Comparison of ENCODE assay signal across 20 mouse cellular contexts in the genomic region with DNA sequence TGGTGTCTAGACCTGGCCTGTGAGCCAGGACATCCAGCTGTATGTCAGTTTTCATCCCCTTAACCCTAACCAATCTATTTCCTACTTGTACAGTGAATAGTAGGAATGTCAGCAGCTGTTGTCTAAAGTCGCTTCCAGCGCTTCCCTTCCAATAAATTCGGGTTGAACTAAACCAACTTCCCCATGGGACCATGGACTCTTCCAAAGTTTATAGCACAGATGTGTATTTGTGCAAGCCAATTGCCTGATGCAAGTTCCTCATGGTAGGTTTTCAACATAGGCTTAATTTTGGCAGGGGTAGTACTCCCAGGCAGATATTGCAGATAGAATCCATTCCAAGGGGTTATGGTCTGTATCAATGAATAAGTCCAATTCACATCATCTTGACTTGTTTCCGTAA.
A peak's percentile ranks its signal among the peaks of the same experiment; 100 is the strongest.
DNase-seq lines count a peak whose midpoint lies in the region; ATAC-seq and TF ChIP-seq lines count a peak whose summit lies in the region.
"Had no signal": no experiment of that assay in that cellular context is flagged by ENCODE, and none has a peak within 500 bp of the region (broad histone marks: within the 10 kb centered on the region; RNA-seq: fewer than 3 reads in every experiment).

No protein-coding gene starts in this region.

- intact Hi-C loops in heart, postnatal 36 days (cut with DNase I): no loop called here
- intact Hi-C loops in left cerebral cortex, adult 2 months (cut with DNase I): no loop called here

- no peak overlapping the region for H3K4me2 ChIP-seq in embryonic facial prominence, embryonic 14.5 days (ENCODE audit: low read depth, low read length)
- no peak overlapping the region for H3K4me2 ChIP-seq in limb, embryonic 14.5 days (replicated peaks; ENCODE audit: low read depth, low read length, severe bottlenecking)
- H3K4me2 ChIP-seq: embryonic facial prominence, embryonic 13.5 days; hindbrain, embryonic 14.5 days; intestine, embryonic 15.5 days; kidney, embryonic 15.5 days; limb, embryonic 15.5 days; midbrain, embryonic 12.5 days; neural tube, embryonic 12.5 days had no signal

- no peak overlapping the region for H3K9ac ChIP-seq in embryonic facial prominence, embryonic 14.5 days (ENCODE audit: low read depth, low read length)
- no peak overlapping the region for H3K9ac ChIP-seq in limb, embryonic 14.5 days (ENCODE audit: low read depth, low read length, severe bottlenecking)
- H3K9ac ChIP-seq: embryonic facial prominence, embryonic 13.5 days; hindbrain, embryonic 14.5 days; intestine, embryonic 15.5 days; kidney, embryonic 15.5 days; limb, embryonic 15.5 days; midbrain, embryonic 12.5 days; neural tube, embryonic 12.5 days had no signal

- no peaks in the 10 kb centered on the region for H3K9me3 ChIP-seq in embryonic facial prominence, embryonic 14.5 days (ENCODE audit: control insufficient read depth, low read length)
- no peaks in the 10 kb centered on the region for H3K9me3 ChIP-seq in embryonic facial prominence, embryonic 10.5 days
- H3K9me3 ChIP-seq in limb, embryonic 14.5 days (ENCODE audit: control insufficient read depth, low read length): no peaks in the 10 kb centered on the region
- H3K9me3 ChIP-seq in limb, embryonic 10.5 days (replicated peaks): no peaks in the 10 kb centered on the region
- H3K9me3 ChIP-seq: embryonic facial prominence, embryonic 13.5 days; intestine, embryonic 15.5 days; kidney, embryonic 15.5 days; limb, embryonic 15.5 days; midbrain, embryonic 12.5 days; neural tube, embryonic 12.5 days had no signal

- H3K4me1 ChIP-seq in embryonic facial prominence, embryonic 14.5 days (ENCODE audit: control insufficient read depth, insufficient read depth, low read length): no peaks in the 10 kb centered on the region
- H3K4me1 ChIP-seq in embryonic facial prominence, embryonic 10.5 days: no peaks in the 10 kb centered on the region
- no peaks in the 10 kb centered on the region for H3K4me1 ChIP-seq in limb, embryonic 14.5 days (ENCODE audit: control insufficient read depth, insufficient read depth, low read length)
- no peaks in the 10 kb centered on the region for H3K4me1 ChIP-seq in limb, embryonic 10.5 days
- H3K4me1 ChIP-seq: embryonic facial prominence, embryonic 13.5 days; intestine, embryonic 15.5 days; kidney, embryonic 15.5 days; limb, embryonic 15.5 days; midbrain, embryonic 12.5 days; neural tube, embryonic 12.5 days had no signal

- TF ChIP-seq CTCF in left cerebral cortex, adult 2 months (IDR thresholded peaks at IDR 0.05): no peak

- H3K4me3 ChIP-seq in embryonic facial prominence, embryonic 14.5 days (ENCODE audit: low read depth, low read length): no peak overlapping the region
- no peak overlapping the region for H3K4me3 ChIP-seq in embryonic facial prominence, embryonic 10.5 days
- no peak overlapping the region for H3K4me3 ChIP-seq in limb, embryonic 14.5 days (replicated peaks; ENCODE audit: low read length)
- H3K4me3 ChIP-seq in limb, embryonic 10.5 days: no peak overlapping the region
- no peak overlapping the region for H3K4me3 ChIP-seq in left cerebral cortex, adult 2 months
- H3K4me3 ChIP-seq: embryonic facial prominence, embryonic 13.5 days; intestine, embryonic 15.5 days; kidney, embryonic 15.5 days; limb, embryonic 15.5 days; midbrain, embryonic 12.5 days; neural tube, embryonic 12.5 days had no signal

- 78% methylated on average over 4 of the region's 4 CpGs for whole genome bisulfite sequencing in embryonic facial prominence, embryonic 14.5 days
- 93% methylated on average over 4 of the region's 4 CpGs for WGBS in embryonic facial prominence, embryonic 10.5 days
- 83% methylated on average over 4 of the region's 4 CpGs for WGBS in limb, embryonic 14.5 days
- 92% methylated on average over 4 of the region's 4 CpGs for WGBS in limb, embryonic 10.5 days

- no peak overlapping the region for H3K27ac ChIP-seq in embryonic facial prominence, embryonic 14.5 days (replicated peaks; ENCODE audit: low read depth, low read length)
- H3K27ac ChIP-seq in embryonic facial prominence, embryonic 10.5 days (replicated peaks): no peak overlapping the region
- no peak overlapping the region for H3K27ac ChIP-seq in limb, embryonic 14.5 days (replicated peaks; ENCODE audit: low read depth, low read length)
- no peak overlapping the region for H3K27ac ChIP-seq in limb, embryonic 10.5 days
- H3K27ac ChIP-seq in left cerebral cortex, adult 2 months: no peak overlapping the region
- H3K27ac ChIP-seq: embryonic facial prominence, embryonic 13.5 days; hindbrain, embryonic 14.5 days; intestine, embryonic 15.5 days; kidney, embryonic 15.5 days; limb, embryonic 15.5 days; midbrain, embryonic 12.5 days; neural tube, embryonic 12.5 days had no signal

- no peaks in the 10 kb centered on the region for H3K27me3 ChIP-seq in embryonic facial prominence, embryonic 14.5 days (replicated peaks; ENCODE audit: control insufficient read depth, insufficient read depth, low read length)
- no peaks in the 10 kb centered on the region for H3K27me3 ChIP-seq in embryonic facial prominence, embryonic 10.5 days (replicated peaks; ENCODE audit: low read depth, poor library complexity, severe bottlenecking)
- no peaks in the 10 kb centered on the region for H3K27me3 ChIP-seq in limb, embryonic 14.5 days (ENCODE audit: control insufficient read depth, insufficient read depth, low read length)
- H3K27me3 ChIP-seq in limb, embryonic 10.5 days (ENCODE audit: low read depth, poor library complexity, severe bottlenecking): no peaks in the 10 kb centered on the region
- H3K27me3 ChIP-seq: embryonic facial prominence, embryonic 13.5 days; intestine, embryonic 15.5 days; kidney, embryonic 15.5 days; limb, embryonic 15.5 days; midbrain, embryonic 12.5 days; neural tube, embryonic 12.5 days had no signal

- TF ChIP-seq POLR2A in limb, embryonic 14.5 days (IDR thresholded peaks at IDR 0.05; ENCODE audit: borderline replicate concordance, extremely low read depth, insufficient read depth, insufficient read length): no peak

- peak; percentile 50 for DNase-seq in embryonic facial prominence, embryonic 14.5 days (ENCODE audit: low spot score)
- no peak for DNase-seq in embryonic facial prominence, embryonic 10.5 days (ENCODE audit: low spot score)
- DNase-seq in limb, embryonic 14.5 days (ENCODE audit: low spot score): peak; percentile 32
- DNase-seq in limb, embryonic 10.5 days (ENCODE audit: low spot score): no peak
- DNase-seq in heart, postnatal 36 days: peak; percentile 9 to 13
- no peak for DNase-seq in left cerebral cortex, adult 2 months (ENCODE audit: extremely low spot score in 1 of 2, low spot score in 2 of 2)
- DNase-seq in ovary, postnatal 36 days (ENCODE audit: low spot score): no peak
- no peak for DNase-seq in c-Kit-positive CD71-positive TER-119-positive erythroid progenitor cells, embryonic 14.5 days (ENCODE audit: low spot score)
- DNase-seq: adrenal gland, adult 2 months; cerebellum, adult 9-10 months; spleen, adult 18-20 months had no signal

- no peaks in the 10 kb centered on the region for H3K36me3 ChIP-seq in embryonic facial prominence, embryonic 14.5 days (ENCODE audit: control insufficient read depth, insufficient read depth, low read length)
- no peaks in the 10 kb centered on the region for H3K36me3 ChIP-seq in embryonic facial prominence, embryonic 10.5 days (replicated peaks)
- no peaks in the 10 kb centered on the region for H3K36me3 ChIP-seq in limb, embryonic 14.5 days (ENCODE audit: control insufficient read depth, insufficient read depth, low read length)
- H3K36me3 ChIP-seq in limb, embryonic 10.5 days: no peaks in the 10 kb centered on the region
- H3K36me3 ChIP-seq: embryonic facial prominence, embryonic 13.5 days; intestine, embryonic 15.5 days; kidney, embryonic 15.5 days; limb, embryonic 15.5 days; midbrain, embryonic 12.5 days; neural tube, embryonic 12.5 days had no signal

- ATAC-seq in embryonic facial prominence, embryonic 14.5 days (ENCODE audit: low read depth): no peak
- ATAC-seq in limb, embryonic 14.5 days (ENCODE audit: low FRiP score, low read depth): no peak
- ATAC-seq: forebrain, embryonic 16.5 days; intestine, embryonic 15.5 days; lung, postnatal 0 days had no signal

Comparison
In these comparisons a context has a peak if more than half of its experiments do, and no peak if none do; other contexts are left out.
1. DNase-seq: peak in embryonic facial prominence, embryonic 14.5 days (single experiment), limb, embryonic 14.5 days (single experiment) and heart, postnatal 36 days (2 of 2); none in embryonic facial prominence, embryonic 10.5 days (single experiment), limb, embryonic 10.5 days (single experiment), left cerebral cortex, adult 2 months (0 of 2), ovary, postnatal 36 days (single experiment) and c-Kit-positive CD71-positive TER-119-positive erythroid progenitor cells, embryonic 14.5 days (single experiment).